Mouse (Mus musculus): ENCODE data around the gene Arhgap10. TPM values are rescaled to one million over a fixed set of nuclear protein-coding genes. Genes with fewer than 3 reads are reported as not detected.

Arhgap10 gene
- total and polyA plus RNA-seq, 3 experiments: 13.1 to 22.8 TPM; not detected in 1

- no peak overlapping the region for H3K4me3 ChIP-seq (ENCODE audit: control insufficient read depth in 1 of 2, insufficient read depth in 1 of 2, low read depth in 2 of 2, low read length in 2 of 2)
- no peaks in the 10 kb centered on the region for H3K36me3 ChIP-seq (ENCODE audit: control insufficient read depth in 1 of 2, insufficient read depth in 2 of 2, low read length in 2 of 2)
- H3K9me3 ChIP-seq (replicated peaks; ENCODE audit: insufficient read depth, low read length): no peaks in the 10 kb centered on the region
- no peak for DNase-seq (ENCODE audit: low read depth, low spot score)
- TF ChIP-seq KAT2A (conservative IDR thresholded peaks at IDR 0.05; ENCODE audit: low read depth, low read length): no peak
- no peak for TF ChIP-seq MXI1 (IDR thresholded peaks at IDR 0.05; ENCODE audit: low read depth, low read length)
- TF ChIP-seq ZC3H11A (IDR thresholded peaks at IDR 0.05; ENCODE audit: low read depth, low read length): no peak
- no peak for TF ChIP-seq NRF1 (IDR thresholded peaks at IDR 0.05; ENCODE audit: insufficient read depth, low read depth, low read length, poor library complexity, severe bottlenecking)
- no peak for TF ChIP-seq POLR2A (IDR thresholded peaks at IDR 0.05; ENCODE audit: control insufficient read depth in 1 of 2, insufficient read depth in 1 of 2, low read depth in 1 of 2, low read length in 2 of 2, poor library complexity in 1 of 2)
- TF ChIP-seq ETS1 (IDR thresholded peaks at IDR 0.05; ENCODE audit: low read depth, low read length): no peak
- TF ChIP-seq SMC3 (IDR thresholded peaks at IDR 0.05; ENCODE audit: low read depth, low read length): no peak
- no peak for TF ChIP-seq HCFC1 (IDR thresholded peaks at IDR 0.05; ENCODE audit: low read depth, low read length)
- no peak for TF ChIP-seq MAFK (IDR thresholded peaks at IDR 0.05; ENCODE audit: borderline replicate concordance, low read depth, low read length)
- no peak for TF ChIP-seq MAX (IDR thresholded peaks at IDR 0.05; ENCODE audit: low read length)
- TF ChIP-seq USF2 (IDR thresholded peaks at IDR 0.05; ENCODE audit: borderline replicate concordance in 1 of 2, insufficient read depth in 1 of 2, low read depth in 1 of 2, low read length in 2 of 2): no peak
- no peak for TF ChIP-seq JUND (IDR thresholded peaks at IDR 0.05; ENCODE audit: low read depth, low read length)
- no peak overlapping the region for H3K27ac ChIP-seq (ENCODE audit: control insufficient read depth, low read depth, low read length)
- no peaks in the 10 kb centered on the region for H3K79me2 ChIP-seq (ENCODE audit: control insufficient read depth, insufficient read depth, low read length, poor library complexity)
- no peaks in the 10 kb centered on the region for H3K27me3 ChIP-seq (ENCODE audit: control insufficient read depth in 1 of 2, insufficient read depth in 2 of 2, low read length in 2 of 2)
- no peak overlapping the region for H3K9ac ChIP-seq (ENCODE audit: control insufficient read depth, low read depth, low read length, poor library complexity, severe bottlenecking)
- no peaks in the 10 kb centered on the region for H3K4me1 ChIP-seq (ENCODE audit: control insufficient read depth in 1 of 2, insufficient read depth in 2 of 2, low read length in 2 of 2)
These were observed 303.8 kb downstream of the Arhgap10 start for GRCm38 (mm10) chr8:77213893-77214464.

DNA sequence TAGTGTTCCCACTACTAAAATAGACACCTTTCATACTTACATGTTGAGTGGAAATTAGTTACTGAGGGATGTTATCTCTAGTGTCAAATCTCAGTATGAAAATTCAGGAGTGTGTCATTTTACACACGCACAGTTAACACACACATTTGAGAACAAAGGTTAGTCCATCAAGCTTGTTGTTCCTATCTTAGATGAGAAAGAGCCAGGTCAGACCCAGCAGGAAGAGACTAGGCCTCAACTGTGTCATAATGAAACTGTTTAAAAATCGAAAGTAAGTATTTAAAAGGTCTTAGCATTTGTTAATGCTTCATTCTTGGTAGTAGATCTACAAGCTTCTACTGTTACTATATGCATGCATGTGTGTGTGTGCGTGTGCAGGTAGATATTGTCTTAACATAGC lies 308.5 kb downstream of the Arhgap10 start:
- TF ChIP-seq ELF1 (IDR thresholded peaks at IDR 0.05; ENCODE audit: low read depth, low read length) (no peak), ZKSCAN1 (IDR thresholded peaks at IDR 0.05; ENCODE audit: low read depth, low read length) (no peak), TCF12 (IDR thresholded peaks at IDR 0.05; ENCODE audit: low read depth, low read length) (no peak), POLR2A (IDR thresholded peaks at IDR 0.05; ENCODE audit: control insufficient read depth in 1 of 2, insufficient read depth in 1 of 2, low read depth in 1 of 2, low read length in 2 of 2, poor library complexity in 1 of 2) (no peak), POLR2AphosphoS5 (IDR thresholded peaks at IDR 0.05; ENCODE audit: borderline replicate concordance, low read depth, low read length) (no peak), MYB (IDR thresholded peaks at IDR 0.05; ENCODE audit: low read depth, low read length) (no peak), MAZ (IDR thresholded peaks at IDR 0.05; ENCODE audit: low read depth, low read length) (no peak), CHD1 (IDR thresholded peaks at IDR 0.05; ENCODE audit: low read depth, low read length) (no peak), E2F4 (IDR thresholded peaks at IDR 0.05; ENCODE audit: borderline replicate concordance, low read depth, low read length) (no peak), POLR2AphosphoS2 (IDR thresholded peaks at IDR 0.05; ENCODE audit: low read length) (no peak), MAX (IDR thresholded peaks at IDR 0.05; ENCODE audit: low read length) (no peak), TAL1 (IDR thresholded peaks at IDR 0.05; ENCODE audit: low read length) (no peak), USF1 (IDR thresholded peaks at IDR 0.05; ENCODE audit: low read depth, low read length) (no peak), TBP (IDR thresholded peaks at IDR 0.05; ENCODE audit: low read depth, low read length) (no peak), MEF2A (IDR thresholded peaks at IDR 0.05; ENCODE audit: extremely low read depth, insufficient replicate concordance, low read depth, low read length, poor library complexity, severe bottlenecking) (no peak), ZMIZ1 (IDR thresholded peaks at IDR 0.05; ENCODE audit: low read depth, low read length) (no peak)
- Histone ChIP-seq H3K9me3 (replicated peaks; ENCODE audit: insufficient read depth, low read length) (no peaks in the 10 kb centered on the region), H3K4me3 (ENCODE audit: control insufficient read depth in 1 of 2, insufficient read depth in 1 of 2, low read depth in 2 of 2, low read length in 2 of 2) (no peak overlapping the region), H3K4me1 (ENCODE audit: control insufficient read depth in 1 of 2, insufficient read depth in 2 of 2, low read length in 2 of 2) (no peaks in the 10 kb centered on the region), H3K27ac (ENCODE audit: control insufficient read depth, low read depth, low read length) (no peak overlapping the region), H3K9ac (ENCODE audit: control insufficient read depth, low read depth, low read length, poor library complexity, severe bottlenecking) (no peak overlapping the region), H3K79me2 (ENCODE audit: control insufficient read depth, insufficient read depth, low read length, poor library complexity) (no peaks in the 10 kb centered on the region), H3K27me3 (ENCODE audit: control insufficient read depth in 1 of 2, insufficient read depth in 2 of 2, low read length in 2 of 2) (no peaks in the 10 kb centered on the region), H3K36me3 (ENCODE audit: control insufficient read depth in 1 of 2, insufficient read depth in 2 of 2, low read length in 2 of 2) (no peaks in the 10 kb centered on the region)
- DNase-seq (ENCODE audit: low read depth, low spot score): no peak
